Mouse (Mus musculus) MEL (cell line): ENCODE measurements around the gene Lrrk1. TPM values are rescaled to one million over a fixed set of nuclear protein-coding genes. Genes with fewer than 3 reads are reported as not detected.
A peak's percentile ranks its signal among the peaks of the same experiment; 100 is the strongest.

Experiments
- DNase-seq: peaks from one replicate; pipeline ENCODE4 v3.0.0; 2011; ENCODE audit warnings: low read depth, low spot score
- H3K27ac ChIP-seq: 2 replicates; pipeline ENCODE4 v1.5.1; 2012; ENCODE audit warnings: low read depth, mild to moderate bottlenecking, control low read depth, low read length, moderate library complexity; ENCODE audit not compliant: control insufficient read depth
- H3K27me3 ChIP-seq, 2 experiments: fragments of 150-350 bp in 1 of 2; sonication (generic) in 1 of 2; 2 replicates each; pipeline ENCODE4 v1.6.1; 2012; ENCODE audit warnings: low read length in 2 of 2, mild to moderate bottlenecking in 2 of 2, improper control_type of control experiment in 1 of 2, moderate library complexity in 1 of 2; ENCODE audit not compliant: insufficient read depth in 2 of 2, control insufficient read depth in 1 of 2
- H3K36me3 ChIP-seq, 2 experiments: 2 replicates each; pipeline ENCODE4 v1.6.1; 2012 to 2014; ENCODE audit warnings: low read length in 2 of 2, improper control_type of control experiment in 1 of 2, inconsistent platforms in 1 of 2, mild to moderate bottlenecking in 1 of 2; ENCODE audit not compliant: insufficient read depth in 2 of 2, control insufficient read depth in 1 of 2
- H3K4me1 ChIP-seq, 2 experiments: fragments of 150-350 bp in 1 of 2; sonication (generic) in 1 of 2; 2 replicates each; pipeline ENCODE4 v1.6.1; 2012; ENCODE audit warnings: low read length in 2 of 2, improper control_type of control experiment in 1 of 2, mild to moderate bottlenecking in 1 of 2; ENCODE audit not compliant: insufficient read depth in 2 of 2, control insufficient read depth in 1 of 2
- H3K4me3 ChIP-seq, 2 experiments: fragments of 150-350 bp in 1 of 2; sonication (generic) in 1 of 2; 2 replicates each; pipeline ENCODE4 v1.5.1; 2012; ENCODE audit warnings: low read depth in 2 of 2, low read length in 2 of 2, mild to moderate bottlenecking in 2 of 2, moderate library complexity in 2 of 2, control low read depth in 1 of 2, improper control_type of control experiment in 1 of 2; ENCODE audit not compliant: control insufficient read depth in 1 of 2, insufficient read depth in 1 of 2
- H3K79me2 ChIP-seq: 2 replicates; pipeline ENCODE4 v1.6.1; 2012; ENCODE audit warnings: mild to moderate bottlenecking, low read length, moderate library complexity; ENCODE audit not compliant: control insufficient read depth, poor library complexity, insufficient read depth
- H3K9ac ChIP-seq: 2 replicates; pipeline ENCODE4 v1.6.1; 2012; ENCODE audit warnings: low read depth, mild to moderate bottlenecking, control low read depth, low read length, moderate library complexity; ENCODE audit not compliant: control insufficient read depth, poor library complexity, severe bottlenecking
- H3K9me3 ChIP-seq: fragments of 150-350 bp; sonication (generic); replicated peaks from 2 replicates; pipeline ENCODE4 v1.6.1; 2012; ENCODE audit warnings: mild to moderate bottlenecking, low read length, improper control_type of control experiment, moderate library complexity; ENCODE audit not compliant: insufficient read depth
- BHLHE40 ChIP-seq: IDR thresholded peaks from 2 replicates; pipeline ENCODE4 v1.6.1; 2012; ENCODE audit warnings: low read depth, mild to moderate bottlenecking, inconsistent platforms, low read length, improper control_type of control experiment, borderline replicate concordance
- CHD1 ChIP-seq: IDR thresholded peaks from 2 replicates; pipeline ENCODE4 v1.6.1; 2012; ENCODE audit warnings: low read depth, mild to moderate bottlenecking, inconsistent platforms, low read length, improper control_type of control experiment
- CTCF ChIP-seq, 3 experiments: IDR thresholded peaks in 2 of 3; conservative IDR thresholded peaks in 1 of 3; 2 replicates each; pipeline ENCODE4 v1.5.1; 2011 to 2012; ENCODE audit warnings: low read length in 3 of 3, low read depth in 2 of 3, mild to moderate bottlenecking in 2 of 3, improper control_type of control experiment in 1 of 3, inconsistent platforms in 1 of 3, mixed read lengths in 1 of 3, moderate library complexity in 1 of 3; ENCODE audit not compliant: control insufficient read depth in 1 of 3, insufficient read depth in 1 of 3, poor library complexity in 1 of 3, severe bottlenecking in 1 of 3
- GATA1 ChIP-seq: IDR thresholded peaks from 2 replicates; pipeline ENCODE4 v1.6.1; 2011; ENCODE audit warnings: low read depth, low read length, improper control_type of control experiment
- HCFC1 ChIP-seq: IDR thresholded peaks from 2 replicates; pipeline ENCODE4 v1.6.1; 2012; ENCODE audit warnings: low read depth, mild to moderate bottlenecking, inconsistent platforms, low read length, improper control_type of control experiment, moderate library complexity
- MAZ ChIP-seq: IDR thresholded peaks from 2 replicates; pipeline ENCODE4 v1.6.1; 2012; ENCODE audit warnings: low read depth, mild to moderate bottlenecking, inconsistent platforms, low read length, improper control_type of control experiment
- MYB ChIP-seq: IDR thresholded peaks from 2 replicates; pipeline ENCODE4 v1.6.1; 2011; ENCODE audit warnings: mild to moderate bottlenecking, low read depth, low read length, improper control_type of control experiment
- MYC ChIP-seq: IDR thresholded peaks from 2 replicates; pipeline ENCODE4 v1.6.1; 2011; ENCODE audit warnings: low read depth, mild to moderate bottlenecking, low read length, improper control_type of control experiment, moderate library complexity
- NELFE ChIP-seq: IDR thresholded peaks from 2 replicates; pipeline ENCODE4 v1.6.1; 2011; ENCODE audit warnings: low read depth, low read length, improper control_type of control experiment
- RCOR1 ChIP-seq: IDR thresholded peaks from 2 replicates; pipeline ENCODE4 v1.6.1; 2012; ENCODE audit warnings: low read depth, mild to moderate bottlenecking, inconsistent platforms, low read length, improper control_type of control experiment
- USF1 ChIP-seq: IDR thresholded peaks from 2 replicates; pipeline ENCODE4 v1.6.1; 2014; ENCODE audit warnings: low read depth, mild to moderate bottlenecking, inconsistent platforms, low read length, improper control_type of control experiment, moderate library complexity
- ZC3H11A ChIP-seq: IDR thresholded peaks from 2 replicates; pipeline ENCODE4 v1.6.1; 2012; ENCODE audit warnings: low read depth, mild to moderate bottlenecking, inconsistent platforms, low read length, improper control_type of control experiment
- ZMIZ1 ChIP-seq: IDR thresholded peaks from 2 replicates; pipeline ENCODE4 v1.6.1; 2012; ENCODE audit warnings: low read depth, mild to moderate bottlenecking, inconsistent platforms, low read length, improper control_type of control experiment, moderate library complexity
- ZNF384 ChIP-seq: IDR thresholded peaks from 2 replicates; pipeline ENCODE4 v1.6.1; 2012; ENCODE audit warnings: low read depth, mild to moderate bottlenecking, inconsistent platforms, low read length, improper control_type of control experiment
- polyA plus RNA-seq, 2 experiments: library from polyadenylated mRNA; stranded (reverse) in 1 of 2; unstranded in 1 of 2; fragments of >175 nt in 1 of 2; fragments of >200 nt in 1 of 2; gene quantifications; 2 replicates each; pipeline versions ENCODE4 v1.2.1 to v1.2.4; 2012; ENCODE audit warnings: low replicate concordance in 2 of 2, low read depth in 1 of 2; ENCODE audit not compliant: insufficient read length in 2 of 2, insufficient read depth in 1 of 2, missing spikeins in 1 of 2
- total RNA-seq: library from RNA; depleted of rRNA; stranded (reverse); fragments of 300-350 nt; gene quantifications from 2 replicates; pipeline ENCODE4 v1.2.3, GENCODE M21; 2012

The Lrrk1 gene
- total and polyA plus RNA-seq, 3 experiments: 9.1 to 19.1 TPM; not detected in 1

GRCm38 (mm10) chr7:66369071-66369933, 18.8 kb downstream of the Lrrk1 start:
- no peaks in the 10 kb centered on the region for H3K9me3 ChIP-seq
- TF ChIP-seq BHLHE40 (no peak), MYC (no peak), ZNF384 (no peak), ZMIZ1 (no peak), USF1 (no peak)
- no peaks in the 10 kb centered on the region for H3K27me3 ChIP-seq
- peaks cover 0 to 3% of the 10 kb centered on the region in 2 experiments; a peak in 2 of 4 replicates for H3K36me3 ChIP-seq
- no peak overlapping the region for H3K9ac ChIP-seq
- H3K79me2 ChIP-seq: 0 out of 2 replicates have a peak, but pooled peaks cover 2% of the 10 kb centered on the region
- no peak overlapping the region for H3K27ac ChIP-seq
- no peaks in the 10 kb centered on the region for H3K4me1 ChIP-seq
- DNase-seq: peak; percentile 24
- H3K4me3 ChIP-seq: no peak overlapping the region

GRCm38 (mm10) chr7:66365904-66366303, 22.2 kb downstream of the Lrrk1 start, which contains the start of gene Gm10974:
Gene Gm10974, plus strand, starts transcription at chr7:66365905.
- TF ChIP-seq CTCF (IDR thresholded peaks at IDR 0.05 in 2 of 3, conservative IDR thresholded peaks at IDR 0.05 in 1 of 3; ENCODE audit: control insufficient read depth in 1 of 3, insufficient read depth in 1 of 3, low read depth in 2 of 3, low read length in 3 of 3, poor library complexity in 1 of 3, severe bottlenecking in 1 of 3): no peak
- no peak for TF ChIP-seq CHD1
- no peak for TF ChIP-seq RCOR1
- no peak for TF ChIP-seq MYB
- no peak for TF ChIP-seq ZC3H11A
- no peak for TF ChIP-seq NELFE
- no peak for TF ChIP-seq MAZ
- no peak for TF ChIP-seq GATA1
- Histone ChIP-seq H3K79me2 (no peaks in the 10 kb centered on the region), H3K27me3 (no peaks in the 10 kb centered on the region), H3K36me3 (peaks cover 0 to 3% of the 10 kb centered on the region in 2 experiments; a peak in 2 of 4 replicates), H3K9ac (no peak within 1 kb of the TSS), H3K4me1 (no peaks in the 10 kb centered on the region), H3K4me3 (no peak within 1 kb of the TSS), H3K27ac (no peak within 1 kb of the TSS), H3K9me3 (no peaks in the 10 kb centered on the region)
- no peak for DNase-seq

DNA sequence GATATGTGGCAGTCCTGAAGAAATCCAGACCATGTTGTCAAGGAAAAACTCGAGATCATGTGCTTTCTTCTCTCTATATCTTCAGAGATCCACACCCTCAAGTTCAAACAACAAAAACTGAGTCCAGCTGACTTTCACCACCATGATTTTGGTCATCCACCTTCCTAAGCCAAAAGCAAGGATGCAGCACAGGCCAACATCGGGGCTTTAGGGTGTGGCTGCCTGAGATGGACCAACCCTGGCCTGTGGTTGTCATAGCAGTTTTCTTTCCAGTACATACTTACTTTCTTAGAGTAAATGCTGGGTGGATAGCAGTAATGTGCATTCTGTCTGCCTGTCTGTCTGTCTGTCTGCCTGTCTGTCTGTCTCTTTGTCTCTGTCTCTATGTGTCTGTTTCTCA, 22.7 kb downstream of the Lrrk1 start:
- Histone ChIP-seq H3K36me3 (peaks cover 0 to 3% of the 10 kb centered on the region in 2 experiments; a peak in 2 of 4 replicates), H3K9me3 (no peaks in the 10 kb centered on the region), H3K27ac (no peak overlapping the region), H3K4me1 (no peaks in the 10 kb centered on the region), H3K27me3 (no peaks in the 10 kb centered on the region), H3K79me2 (no peaks in the 10 kb centered on the region), H3K9ac (no peak overlapping the region), H3K4me3 (no peak overlapping the region)
- TF ChIP-seq BHLHE40: no peak
- no peak for TF ChIP-seq HCFC1
- DNase-seq: no peak
